In the genomic region with DNA sequence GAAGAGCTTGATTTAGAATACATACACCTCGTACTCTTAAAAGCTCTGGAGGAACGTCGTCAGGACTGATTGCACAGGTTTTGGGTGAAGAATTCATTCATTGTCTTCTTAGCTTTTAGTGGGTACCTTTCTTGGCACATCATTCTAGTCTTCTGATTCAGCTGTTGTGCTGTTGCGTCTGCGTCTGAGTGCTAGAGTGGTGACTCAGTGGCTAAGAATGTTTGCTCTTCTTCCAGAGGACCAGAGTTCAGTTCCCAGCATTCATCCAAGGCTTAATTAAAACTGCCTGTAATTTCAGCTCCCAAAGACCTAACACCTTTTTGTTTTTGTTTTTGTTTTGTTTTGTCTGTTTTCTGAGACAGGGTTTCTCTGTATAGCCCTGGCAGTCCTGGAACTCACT, we compare ENCODE assay signal across 11 mouse cellular contexts.
"Had no signal": no experiment of that assay in that cellular context is flagged by ENCODE, and none has a peak within 500 bp of the region (broad histone marks: within the 10 kb centered on the region; RNA-seq: fewer than 3 reads in every experiment).

No protein-coding gene starts in this region.

- DNase-seq: kidney, postnatal 25 days; lung, adult 18-20 months; lung, postnatal 4 days; right cerebral cortex, postnatal 25 days; thymus, postnatal 36 days had no signal

- H3K9me3 ChIP-seq: kidney, embryonic 15.5 days; limb, embryonic 15.5 days; midbrain, embryonic 10.5 days had no signal

- H3K27me3 ChIP-seq: kidney, embryonic 15.5 days; limb, embryonic 15.5 days had no signal

- H3K4me3 ChIP-seq: kidney, embryonic 15.5 days; left cerebral cortex, adult 2 months; limb, embryonic 15.5 days; midbrain, embryonic 10.5 days had no signal

- H3K4me2 ChIP-seq: kidney, embryonic 15.5 days; limb, embryonic 15.5 days had no signal

- H3K9ac ChIP-seq: kidney, embryonic 15.5 days; limb, embryonic 15.5 days; liver, embryonic 14.5 days had no signal

- H3K4me1 ChIP-seq: limb, embryonic 15.5 days; midbrain, embryonic 10.5 days had no signal

- ATAC-seq: midbrain, embryonic 16.5 days had no signal

- H3K27ac ChIP-seq: kidney, embryonic 15.5 days; left cerebral cortex, adult 2 months; limb, embryonic 15.5 days; liver, embryonic 14.5 days; midbrain, embryonic 10.5 days had no signal
